Mouse (Mus musculus): Measurements from ENCODE around the gene Dido1. TPM values are rescaled to one million over a fixed set of nuclear protein-coding genes. Genes with fewer than 3 reads are reported as not detected.

Gene Dido1
- polyA plus RNA-seq, 1 experiment from 2014 or later: 23.9 TPM

Other genes with a start within 250 kb of the Dido1 start
- gene Ntsr1, start 210.0 kb downstream of the Dido1 start, polyA plus RNA-seq (2015; fragmentation: Nextera tagmentation; extraction: Ambion mirVana): 2.7 and 3.3 TPM in 2 replicates
- 40.2 and 44.8 TPM in 2 replicates for gene Mrgbp, start 128.7 kb downstream of the Dido1 start, polyA plus RNA-seq (2015; fragmentation: Nextera tagmentation; extraction: Ambion mirVana)
- 81.2 and 85.8 TPM in 2 replicates for gene Ogfr, start 120.8 kb downstream of the Dido1 start, polyA plus RNA-seq (2015; fragmentation: Nextera tagmentation; extraction: Ambion mirVana)
- gene Col9a3, start 112.2 kb downstream of the Dido1 start, polyA plus RNA-seq (2015; fragmentation: Nextera tagmentation; extraction: Ambion mirVana): 40.4 and 43.2 TPM in 2 replicates
- 0.42 and 0.55 TPM in 2 replicates for gene Tcfl5, start 67.3 kb downstream of the Dido1 start, polyA plus RNA-seq (2015; fragmentation: Nextera tagmentation; extraction: Ambion mirVana)
- gene Gid8, start 118 bp upstream of the Dido1 start, polyA plus RNA-seq (2015; fragmentation: Nextera tagmentation; extraction: Ambion mirVana): 55.1 and 57.1 TPM in 2 replicates
- gene Slc17a9, start 15.3 kb upstream of the Dido1 start, polyA plus RNA-seq (2015; fragmentation: Nextera tagmentation; extraction: Ambion mirVana): 0.11 and 0.24 TPM in 2 replicates
- 10.1 and 10.4 TPM in 2 replicates for gene Bhlhe23, start 66.9 kb upstream of the Dido1 start, polyA plus RNA-seq (2015; fragmentation: Nextera tagmentation; extraction: Ambion mirVana)
- 38.8 and 45.2 TPM in 2 replicates for gene Ythdf1, start 210.9 kb upstream of the Dido1 start, polyA plus RNA-seq (2015; fragmentation: Nextera tagmentation; extraction: Ambion mirVana)
- not detected in 2 replicates for gene Birc7, start 219.0 kb upstream of the Dido1 start, polyA plus RNA-seq (2015; fragmentation: Nextera tagmentation; extraction: Ambion mirVana)
- 66.7 and 82.7 TPM in 2 replicates for gene Nkain4, start 244.7 kb upstream of the Dido1 start, polyA plus RNA-seq (2015; fragmentation: Nextera tagmentation; extraction: Ambion mirVana)

All from midbrain, embryonic 16.5 days (tissue).